Mouse (Mus musculus) cerebellum, adult 8-10 months (tissue): ENCODE data around the gene Gm4869.
A peak's percentile ranks its signal among the peaks of the same experiment; 100 is the strongest.

Source experiments
- DNase-seq: peaks from one replicate; pipeline ENCODE4 v3.0.0; 2022

Gm4869 gene

DNA sequence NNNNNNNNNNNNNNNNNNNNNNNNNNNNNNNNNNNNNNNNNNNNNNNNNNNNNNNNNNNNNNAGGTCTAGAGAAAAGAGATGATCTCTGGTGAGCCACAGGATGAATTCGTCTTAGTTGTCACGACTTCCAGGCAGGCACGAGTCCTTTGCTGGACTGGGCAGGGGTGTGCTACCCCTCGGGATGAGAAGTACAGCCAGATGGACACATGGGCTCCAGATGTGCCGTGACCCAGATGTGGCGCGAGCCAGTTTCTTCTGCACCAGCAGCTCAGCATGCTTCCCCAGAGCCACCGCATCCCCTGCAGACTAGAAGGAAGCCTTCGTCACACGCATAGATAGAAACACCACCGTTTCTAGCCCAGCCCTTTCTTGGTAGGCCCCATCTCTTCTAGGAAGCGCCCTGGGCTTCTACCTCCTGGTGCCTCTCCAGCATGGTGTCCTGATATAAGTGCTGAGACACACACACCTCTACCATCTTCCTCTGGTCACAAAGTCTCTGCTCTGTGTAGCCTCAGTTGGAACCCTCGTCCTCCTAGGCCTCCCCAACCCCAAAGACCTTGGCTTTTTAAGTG, 92.8 kb downstream of the Gm4869 start:
- DNase-seq, result no peak

DNA sequence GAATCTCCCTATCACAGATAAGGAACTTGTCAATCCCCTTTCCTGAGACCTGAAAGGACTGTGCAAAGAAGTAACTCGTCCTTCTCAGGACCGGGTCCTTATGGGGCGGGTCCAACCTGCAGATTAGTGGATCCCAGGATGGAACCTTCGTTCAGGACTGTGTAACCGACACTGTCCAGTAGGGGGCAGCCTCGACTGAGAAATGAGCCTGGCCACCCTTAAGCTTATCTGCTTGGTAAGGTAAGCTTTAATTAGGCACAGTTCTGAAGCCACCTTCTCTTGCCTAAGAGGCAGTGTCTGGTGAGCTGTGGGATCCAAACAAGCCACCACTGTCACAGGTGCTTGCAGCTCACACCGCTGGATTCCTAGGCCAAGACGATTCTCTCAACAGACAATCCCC, 94.7 kb downstream of the Gm4869 start:
- peak; percentile 74 for DNase-seq

DNA sequence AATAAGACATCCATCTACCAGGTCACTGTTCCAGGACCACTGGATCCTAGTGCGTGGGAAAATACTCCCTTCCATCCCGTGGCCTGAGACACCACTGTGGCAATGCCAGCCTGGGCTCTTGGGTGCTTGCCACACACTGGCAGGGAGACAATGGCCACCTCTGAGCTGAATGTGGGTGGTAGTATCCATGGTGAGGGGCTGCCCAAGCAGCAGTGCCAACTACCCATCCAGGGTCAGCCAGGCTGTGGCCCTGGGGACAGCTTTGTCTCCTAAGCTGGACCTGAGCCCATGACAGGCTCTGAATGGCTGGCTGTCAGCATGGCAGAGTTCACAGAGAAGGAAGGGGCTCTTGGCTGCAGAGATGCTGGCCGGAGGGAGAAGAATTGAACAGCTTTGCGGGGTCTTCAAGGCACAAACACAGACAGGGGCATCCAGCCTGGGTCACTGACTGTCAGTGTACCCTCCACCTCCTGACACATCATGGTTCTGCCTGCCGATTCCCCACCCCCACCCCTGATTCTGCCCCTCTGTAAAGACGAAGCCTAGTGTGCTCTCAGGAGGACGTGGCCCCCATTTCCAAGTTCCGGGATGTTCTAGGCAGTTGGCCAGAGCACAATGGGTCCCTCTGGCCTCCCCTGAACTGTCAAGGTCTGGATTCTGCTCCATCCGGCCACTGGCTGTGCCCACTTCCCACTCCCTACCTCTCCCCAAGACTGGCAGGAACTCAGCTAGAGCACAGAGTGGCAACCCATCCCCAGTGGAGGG, 97.5 kb downstream of the Gm4869 start:
- DNase-seq, result peak; percentile 32
